Mouse (Mus musculus): ENCODE results near the gene Usp40. TPM values are rescaled to one million over a fixed set of nuclear protein-coding genes. Genes with fewer than 3 reads are reported as not detected.

Usp40 gene
- polyA plus RNA-seq, 1 experiment from 2014 or later, result 9.2 TPM

- DNase-seq, result no peak
- ATAC-seq, result no peak
Observed at GRCm38 (mm10) chr1:88015371-88015770, 7.0 kb upstream of the Usp40 start.

GRCm38 (mm10) chr1:88014671-88015070 lies 6.3 kb upstream of the Usp40 start:
- Histone ChIP-seq H3K9me3 (ENCODE audit: low read length) (no peaks in the 10 kb centered on the region), H3K9ac (replicated peaks) (no peak overlapping the region), H3K27ac (ENCODE audit: low read depth) (peak overlapping the region; percentile 64; the same call in 1 of the 2 replicates), H3K4me3 (ENCODE audit: low read depth, low read length) (no peak overlapping the region), H3K4me1 (ENCODE audit: insufficient read depth) (0 out of 2 replicates have a peak, but pooled peaks cover 2% of the 10 kb centered on the region), H3K27me3 (ENCODE audit: insufficient read depth, low read length) (no peaks in the 10 kb centered on the region), H3K4me2 (ENCODE audit: low read depth, low read length) (no peak overlapping the region), H3K36me3 (replicated peaks; ENCODE audit: insufficient read depth, low read length) (no peaks in the 10 kb centered on the region)
- TF ChIP-seq EP300 (IDR thresholded peaks at IDR 0.05; ENCODE audit: low read depth), result no peak
- TF ChIP-seq CTCF (IDR thresholded peaks at IDR 0.05; ENCODE audit: low read depth), result no peak
- DNase-seq (no peak), ATAC-seq (no peak)
- 84% methylated on average over 4 of the region's 4 CpGs for WGBS (ENCODE audit: insufficient replicate concordance)

More at GRCm38 (mm10) chr1:88015371-88015770, 7.0 kb upstream of the Usp40 start:
- 73% methylated on average over 6 of the region's 6 CpGs for WGBS (ENCODE audit: insufficient replicate concordance)
- Histone ChIP-seq H3K27me3 (ENCODE audit: insufficient read depth, low read length) (no peaks in the 10 kb centered on the region), H3K4me3 (ENCODE audit: low read depth, low read length) (no peak overlapping the region), H3K27ac (ENCODE audit: low read depth) (no peak overlapping the region), H3K4me2 (ENCODE audit: low read depth, low read length) (no peak overlapping the region), H3K4me1 (ENCODE audit: insufficient read depth) (0 out of 2 replicates have a peak, but pooled peaks cover 2% of the 10 kb centered on the region), H3K9me3 (ENCODE audit: low read length) (no peaks in the 10 kb centered on the region), H3K36me3 (replicated peaks; ENCODE audit: insufficient read depth, low read length) (no peaks in the 10 kb centered on the region), H3K9ac (replicated peaks) (no peak overlapping the region)
- TF ChIP-seq CTCF (IDR thresholded peaks at IDR 0.05; ENCODE audit: low read depth), result no peak
- TF ChIP-seq EP300 (IDR thresholded peaks at IDR 0.05; ENCODE audit: low read depth), result no peak

- H3K9ac ChIP-seq (replicated peaks), result no peak overlapping the region
- H3K9me3 ChIP-seq (ENCODE audit: low read length), result no peaks in the 10 kb centered on the region
- TF ChIP-seq EP300 (IDR thresholded peaks at IDR 0.05; ENCODE audit: low read depth), result no peak
- TF ChIP-seq CTCF (IDR thresholded peaks at IDR 0.05; ENCODE audit: low read depth), result no peak
- H3K27ac ChIP-seq (ENCODE audit: low read depth), result peak overlapping the region; percentile 64
- ATAC-seq (peak; percentile 86), DNase-seq (peak; percentile 24)
- 0 out of 2 replicates have a peak, but pooled peaks cover 2% of the 10 kb centered on the region for H3K4me1 ChIP-seq (ENCODE audit: insufficient read depth)
- no peak overlapping the region for H3K4me3 ChIP-seq (ENCODE audit: low read depth, low read length)
- H3K36me3 ChIP-seq (replicated peaks; ENCODE audit: insufficient read depth, low read length), result no peaks in the 10 kb centered on the region
- no peaks in the 10 kb centered on the region for H3K27me3 ChIP-seq (ENCODE audit: insufficient read depth, low read length)
- WGBS (ENCODE audit: insufficient replicate concordance), result 69% methylated on average over 4 of the region's 4 CpGs
- no peak overlapping the region for H3K4me2 ChIP-seq (ENCODE audit: low read depth, low read length)
Observed at GRCm38 (mm10) chr1:88014194-88014593, 5.8 kb upstream of the Usp40 start.

GRCm38 (mm10) chr1:88013726-88014125 lies 5.4 kb upstream of the Usp40 start:
- H3K36me3 ChIP-seq (replicated peaks; ENCODE audit: insufficient read depth, low read length), result no peaks in the 10 kb centered on the region
- H3K9ac ChIP-seq (replicated peaks), result no peak overlapping the region
- H3K4me3 ChIP-seq (ENCODE audit: low read depth, low read length), result no peak overlapping the region
- TF ChIP-seq CTCF (IDR thresholded peaks at IDR 0.05; ENCODE audit: low read depth), result no peak
- peak; percentile 76 for TF ChIP-seq EP300 (IDR thresholded peaks at IDR 0.05; ENCODE audit: low read depth)
- DNase-seq, result no peak
- no peaks in the 10 kb centered on the region for H3K27me3 ChIP-seq (ENCODE audit: insufficient read depth, low read length)
- H3K9me3 ChIP-seq (ENCODE audit: low read length), result no peaks in the 10 kb centered on the region
- ATAC-seq, result peak; percentile 89
- peak overlapping the region; percentile 77 for H3K27ac ChIP-seq (ENCODE audit: low read depth)
- no peak overlapping the region for H3K4me2 ChIP-seq (ENCODE audit: low read depth, low read length)
- WGBS (ENCODE audit: insufficient replicate concordance), result 53% methylated on average over 3 of the region's 3 CpGs
- H3K4me1 ChIP-seq (ENCODE audit: insufficient read depth), result 0 out of 2 replicates have a peak, but pooled peaks cover 2% of the 10 kb centered on the region

GRCm38 (mm10) chr1:88009521-88009920 lies 1.2 kb upstream of the Usp40 start:
- ATAC-seq (peak; percentile 26; the same call in 1 of the 2 replicates), DNase-seq (no peak)
- WGBS (ENCODE audit: insufficient replicate concordance), result 69% methylated on average over 3 of the region's 3 CpGs
- no peaks in the 10 kb centered on the region; the same call in 1 of the 2 replicates for H3K36me3 ChIP-seq (replicated peaks; ENCODE audit: insufficient read depth, low read length)
- no peaks in the 10 kb centered on the region for H3K27me3 ChIP-seq (ENCODE audit: insufficient read depth, low read length)
- 0 out of 2 replicates have a peak, but pooled peaks cover 2% of the 10 kb centered on the region for H3K4me1 ChIP-seq (ENCODE audit: insufficient read depth)
- no peak overlapping the region for H3K4me3 ChIP-seq (ENCODE audit: low read depth, low read length)
- TF ChIP-seq CTCF (IDR thresholded peaks at IDR 0.05; ENCODE audit: low read depth) (no peak), EP300 (IDR thresholded peaks at IDR 0.05; ENCODE audit: low read depth) (no peak)
- no peak overlapping the region for H3K9ac ChIP-seq (replicated peaks)
- H3K4me2 ChIP-seq (ENCODE audit: low read depth, low read length), result no peak overlapping the region
- no peak overlapping the region for H3K27ac ChIP-seq (ENCODE audit: low read depth)
- H3K9me3 ChIP-seq (ENCODE audit: low read length), result no peaks in the 10 kb centered on the region

- ATAC-seq, result no peak
- no peak overlapping the region for H3K27ac ChIP-seq (ENCODE audit: low read depth)
- no peak for DNase-seq
Observed at GRCm38 (mm10) chr1:88008735-88009134, 384 bp upstream of the Usp40 start.

More at GRCm38 (mm10) chr1:88008735-88009134, 384 bp upstream of the Usp40 start:
- peak overlapping the region; percentile 81 for H3K4me3 ChIP-seq (ENCODE audit: low read depth, low read length)
- H3K4me1 ChIP-seq (ENCODE audit: insufficient read depth), result 0 out of 2 replicates have a peak, but pooled peaks cover 2% of the 10 kb centered on the region
- no peaks in the 10 kb centered on the region for H3K27me3 ChIP-seq (ENCODE audit: insufficient read depth, low read length)
- peak overlapping the region; percentile 86 for H3K9ac ChIP-seq (replicated peaks)
- TF ChIP-seq EP300 (IDR thresholded peaks at IDR 0.05; ENCODE audit: low read depth), result no peak
- TF ChIP-seq CTCF (IDR thresholded peaks at IDR 0.05; ENCODE audit: low read depth), result no peak
- WGBS (ENCODE audit: insufficient replicate concordance), result 44% methylated on average over 4 of the region's 4 CpGs
- H3K36me3 ChIP-seq (replicated peaks; ENCODE audit: insufficient read depth, low read length), result no peaks in the 10 kb centered on the region; the same call in 1 of the 2 replicates
- peak overlapping the region; percentile 90 for H3K4me2 ChIP-seq (ENCODE audit: low read depth, low read length)
- H3K9me3 ChIP-seq (ENCODE audit: low read length), result no peaks in the 10 kb centered on the region

All from liver, postnatal 0 days (tissue).